Mouse (Mus musculus) retina, postnatal 7 days (tissue): ENCODE measurements at regions not wholly inside any gene's neighbourhood (a gene's known extent, or its start where the extent isn't known, plus 50 kb on each side); places are given as distances from the start of the nearest gene placed in this dataset.

ENCODE experiments used
- DNase-seq: peaks from one replicate; pipeline ENCODE4 v3.0.0-alpha.2; 2012; ENCODE audit warnings: low read depth, low spot score

DNA sequence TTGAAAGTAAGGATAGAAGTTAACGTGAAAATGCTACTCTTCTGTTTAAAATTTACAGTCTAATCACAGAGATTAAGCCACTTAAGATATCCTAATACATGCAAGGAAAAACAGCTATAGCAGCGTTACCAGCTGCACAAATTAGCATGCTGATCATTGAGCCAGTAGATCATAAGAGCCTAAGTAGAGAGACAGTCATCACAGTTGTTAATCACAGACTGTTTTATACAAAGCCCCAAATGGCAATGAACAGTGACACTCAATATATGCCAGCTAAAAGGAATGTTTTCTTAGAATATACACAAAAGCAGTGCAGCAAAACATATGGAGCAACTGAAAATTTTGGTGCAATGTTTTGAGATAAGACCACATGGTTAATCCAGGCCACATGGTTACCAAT, 64.7 kb upstream of the Ppp1r3a start:
- DNase-seq: no peak

DNA sequence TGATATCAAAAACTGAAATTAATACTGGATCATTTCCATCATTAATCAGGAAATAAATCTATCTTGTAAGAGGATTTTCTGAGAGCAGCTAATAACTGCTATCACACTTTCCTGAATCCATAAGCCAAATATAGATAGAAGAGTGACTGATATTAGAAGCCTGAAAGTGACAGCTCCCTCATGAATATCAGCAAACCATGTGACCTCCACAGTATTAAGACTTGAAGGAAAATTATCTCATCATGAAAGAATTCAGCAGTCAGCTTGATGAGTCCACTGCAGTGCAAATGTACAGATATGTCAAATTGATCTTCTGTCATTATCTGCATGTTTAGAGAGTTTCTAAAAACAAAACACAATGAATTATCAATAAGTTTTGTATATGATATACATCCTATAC, 69.7 kb upstream of the Ppp1r3a start:
- no peak for DNase-seq

DNA sequence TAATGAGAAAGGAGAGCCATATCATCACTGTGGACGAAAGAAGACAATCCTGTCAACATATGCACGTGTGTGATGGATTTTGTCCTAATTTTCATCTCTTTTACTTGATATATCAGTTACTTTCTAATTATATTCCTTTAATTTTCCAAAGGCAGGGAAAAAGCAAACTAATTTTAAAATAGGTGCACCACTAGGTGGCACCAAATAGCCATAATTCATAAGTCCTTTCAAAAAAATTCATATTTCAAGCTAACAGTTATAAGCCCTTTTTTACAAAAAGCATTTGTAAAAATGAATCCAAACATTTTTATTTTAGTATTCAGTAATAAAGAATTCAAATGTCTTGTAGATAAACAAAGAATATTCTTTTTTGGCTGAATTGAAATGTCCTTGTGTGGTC, 62.2 kb upstream of the Foxp2 start:
- DNase-seq: peak; percentile 16
